Mouse (Mus musculus): ENCODE measurements around the gene Irak3.

DNA sequence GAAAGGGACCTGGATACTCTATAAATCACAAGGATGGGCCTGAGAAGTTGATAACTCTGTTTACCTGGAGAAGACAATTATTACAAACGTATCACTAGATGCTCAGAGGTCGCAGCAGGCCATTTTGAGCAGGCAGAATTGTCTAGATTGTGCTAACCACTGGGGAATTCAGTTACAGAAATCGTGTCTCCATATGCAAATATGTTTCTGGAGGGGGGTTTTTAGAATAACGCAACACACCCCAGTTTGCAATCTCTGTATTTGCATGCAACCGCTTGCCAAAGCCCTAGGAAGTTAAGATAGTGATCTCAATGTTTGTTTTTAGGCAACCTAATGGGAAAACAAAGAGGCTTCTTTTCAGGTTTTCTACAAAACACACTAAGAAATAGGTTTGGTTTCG is 10.8 kb downstream of the Irak3 start:
- TF ChIP-seq POLR2A (IDR thresholded peaks at IDR 0.05; ENCODE audit: insufficient read length, low read depth): no peak
- TF ChIP-seq SRF (IDR thresholded peaks at IDR 0.05; ENCODE audit: control insufficient read depth, insufficient read length, low read depth): no peak
- TF ChIP-seq E2F4 (IDR thresholded peaks at IDR 0.05; ENCODE audit: insufficient read depth): no peak
- TF ChIP-seq TCF12 (IDR thresholded peaks at IDR 0.05; ENCODE audit: insufficient read depth, poor library complexity, severe bottlenecking): no peak
- no peak for TF ChIP-seq REST (IDR thresholded peaks at IDR 0.05; ENCODE audit: insufficient read depth, insufficient read length)
- TF ChIP-seq CEBPB (IDR thresholded peaks at IDR 0.05; ENCODE audit: insufficient read depth, poor library complexity, severe bottlenecking): no peak
- no peak for TF ChIP-seq MAX (IDR thresholded peaks at IDR 0.05; ENCODE audit: low read depth)
- TF ChIP-seq POLR2AphosphoS2 (IDR thresholded peaks at IDR 0.05; ENCODE audit: insufficient read length, low read depth): no peak
- no peak for TF ChIP-seq MYOD1 (IDR thresholded peaks at IDR 0.05; ENCODE audit: control insufficient read depth in 1 of 3, insufficient read length in 2 of 3, low read depth in 2 of 3)
- TF ChIP-seq TCF3 (IDR thresholded peaks at IDR 0.05; ENCODE audit: insufficient read length, low read depth): no peak
- TF ChIP-seq USF1 (IDR thresholded peaks at IDR 0.05; ENCODE audit: low read depth): no peak
